18 mouse cellular contexts compared by ENCODE assay signal in genomic region chr14:55779656-55780055, GRCm38 (mm10). TPM values are rescaled to one million over a fixed set of nuclear protein-coding genes. Genes with fewer than 3 reads are reported as not detected.
DNase-seq lines count a peak whose midpoint lies in the region; ATAC-seq and TF ChIP-seq lines count a peak whose summit lies in the region.
"Had no signal": no experiment of that assay in that cellular context is flagged by ENCODE, and none has a peak within 500 bp of the region (broad histone marks: within the 10 kb centered on the region; RNA-seq: fewer than 3 reads in every experiment).

No protein-coding gene starts in this region.

- H3K4me1 ChIP-seq in lung, postnatal 0 days (ENCODE audit: insufficient read depth, low read depth, low read length) = no peaks in the 10 kb centered on the region

- peak; percentile 3 to 19 for DNase-seq in adrenal gland, adult (ENCODE audit: inconsistent age in 2 of 2, low spot score in 1 of 2)
- DNase-seq in adrenal gland, adult 2 months = no peak
- DNase-seq in heart, adult 11 months = peak; percentile 90
- DNase-seq in heart, postnatal 25 days (ENCODE audit: low spot score) = no peak
- peak; percentile 81 for DNase-seq in lung, postnatal 0 days (ENCODE audit: low spot score)
- DNase-seq in lung, postnatal 36 days = no peak
- peak; percentile 7 for DNase-seq in urinary bladder, postnatal 10 days (ENCODE audit: low spot score)
- no peak for DNase-seq in urinary bladder, adult 18-20 months (ENCODE audit: low spot score in 2 of 2)
- DNase-seq: cerebellum, adult 18-20 months had no signal

- no peak overlapping the region for H3K4me2 ChIP-seq in lung, postnatal 0 days (replicated peaks; ENCODE audit: low read depth, low read length)
- H3K4me2 ChIP-seq: embryonic facial prominence, embryonic 12.5 days; heart, embryonic 15.5 days; liver, embryonic 12.5 days; lung, embryonic 15.5 days had no signal

- no peak for TF ChIP-seq CTCF in lung, postnatal 0 days (IDR thresholded peaks at IDR 0.05)

- TF ChIP-seq EP300 in lung, postnatal 0 days (IDR thresholded peaks at IDR 0.05) = no peak

- intact Hi-C loops in heart, postnatal 25 days (cut with DNase I) = loop anchor here (2.0 to 5.0 kb wide), 2 partner anchors 83 to 138 kb away; no protein-coding TSS in a partner anchor

- H3K9me3 ChIP-seq in lung, postnatal 0 days (ENCODE audit: low read length) = no peaks in the 10 kb centered on the region
- H3K9me3 ChIP-seq: embryonic facial prominence, embryonic 12.5 days; heart, embryonic 15.5 days; liver, embryonic 12.5 days; lung, embryonic 15.5 days had no signal

- H3K36me3 ChIP-seq in lung, postnatal 0 days (ENCODE audit: insufficient read depth, low read length) = no peaks in the 10 kb centered on the region
- H3K36me3 ChIP-seq: embryonic facial prominence, embryonic 12.5 days; heart, embryonic 15.5 days; liver, embryonic 12.5 days; lung, embryonic 15.5 days had no signal

- WGBS in lung, postnatal 0 days = 36% methylated on average over 16 of the region's 16 CpGs

- no peak overlapping the region for H3K4me3 ChIP-seq in lung, postnatal 0 days (ENCODE audit: low read depth, low read length)
- H3K4me3 ChIP-seq: embryonic facial prominence, embryonic 12.5 days; heart, embryonic 15.5 days; liver, embryonic 12.5 days; lung, embryonic 15.5 days had no signal

- ATAC-seq in lung, postnatal 0 days = peak; percentile 49
- ATAC-seq: forebrain, embryonic 16.5 days; liver, embryonic 12.5 days had no signal

- no peak overlapping the region for H3K9ac ChIP-seq in lung, postnatal 0 days (replicated peaks; ENCODE audit: low read depth)
- H3K9ac ChIP-seq: embryonic facial prominence, embryonic 12.5 days; heart, embryonic 15.5 days; liver, embryonic 12.5 days; lung, embryonic 15.5 days had no signal

- H3K27ac ChIP-seq in lung, postnatal 0 days (ENCODE audit: low read length) = no peak overlapping the region
- H3K27ac ChIP-seq: embryonic facial prominence, embryonic 12.5 days; heart, embryonic 15.5 days; liver, embryonic 12.5 days; lung, embryonic 15.5 days had no signal

- 0 out of 2 replicates have a peak, but pooled peaks cover 7% of the 10 kb centered on the region for H3K27me3 ChIP-seq in lung, postnatal 0 days (replicated peaks; ENCODE audit: insufficient read depth, low read length)

RNA-seq across cellular contexts. Expression of gene Adcy4, which starts 4.2 kb away (rescaled TPM):
- 10 to 100 TPM in 1 of 2 experiments, 1 to 10 TPM in 1; 9.8 to 12.5 TPM for total RNA-seq in adrenal gland, adult 2 months (2021)
- polyA plus RNA-seq in adrenal gland, adult 2 months (2012; rRNA removed) = 17.1 and 21.0 TPM in 2 replicates
- total RNA-seq in heart, postnatal 25 days (2021) = 10 to 100 TPM; 18.2 to 23.8 TPM
- polyA plus RNA-seq in lung, postnatal 0 days (2015; fragmentation: Nextera tagmentation; extraction: Ambion mirVana) = 29.3 and 33.3 TPM in 2 replicates
- total RNA-seq: megakaryocyte-erythroid progenitor cell, adult 5-6 weeks had no signal

RNA-seq across cellular contexts. Expression of gene Ripk3, which starts 9.0 kb away (rescaled TPM):
- 1 to 10 TPM; 3.3 to 3.7 TPM for total RNA-seq in adrenal gland, adult 2 months (2021)
- polyA plus RNA-seq in adrenal gland, adult 2 months (2012; rRNA removed) = 6.2 and 6.4 TPM in 2 replicates
- 1 to 10 TPM; 2.3 to 3.4 TPM for total RNA-seq in heart, postnatal 25 days (2021)
- 16.2 and 24.2 TPM in 2 replicates for polyA plus RNA-seq in lung, postnatal 0 days (2015; fragmentation: Nextera tagmentation; extraction: Ambion mirVana)

RNA-seq across cellular contexts. Expression of gene Ltb4r1, which starts 13.9 kb away (rescaled TPM):
- total RNA-seq in adrenal gland, adult 2 months (2021) = under 1 TPM in 1 of 2 experiments, not detected in 1; 0.76 TPM
- 1.4 and 1.7 TPM in 2 replicates for polyA plus RNA-seq in adrenal gland, adult 2 months (2012; rRNA removed)
- under 1 TPM in 1 of 2 experiments, not detected in 1; 0.18 TPM for total RNA-seq in heart, postnatal 25 days (2021)
- 4.1 and 4.6 TPM in 2 replicates for polyA plus RNA-seq in lung, postnatal 0 days (2015; fragmentation: Nextera tagmentation; extraction: Ambion mirVana)
- polyA plus RNA-seq: hindbrain, embryonic 11.5 days; kidney, embryonic 14.5 days had no signal

RNA-seq across cellular contexts. Expression of gene Ltb4r2, which starts 18.4 kb away (rescaled TPM):
- under 1 TPM in 1 of 2 experiments, not detected in 1; 0.14 TPM for total RNA-seq in adrenal gland, adult 2 months (2021)
- polyA plus RNA-seq in adrenal gland, adult 2 months (2012; rRNA removed) = 0.39 TPM in 1 of 2 replicates, not detected in the other
- under 1 TPM; 0.06 to 0.13 TPM for total RNA-seq in heart, postnatal 25 days (2021)
- polyA plus RNA-seq in lung, postnatal 0 days (2015; fragmentation: Nextera tagmentation; extraction: Ambion mirVana) = 0.77 and 0.97 TPM in 2 replicates
- total RNA-seq: adrenal gland, adult 18-20 months had no signal

RNA-seq across cellular contexts. Expression of gene Cideb, which starts 21.4 kb away (rescaled TPM):
- total RNA-seq in adrenal gland, adult 2 months (2021) = 1 to 10 TPM; 1.2 to 1.7 TPM
- 0.70 and 0.74 TPM in 2 replicates for polyA plus RNA-seq in adrenal gland, adult 2 months (2012; rRNA removed)
- total RNA-seq in heart, postnatal 25 days (2021) = under 1 TPM; 0.56 to 0.83 TPM
- polyA plus RNA-seq in lung, postnatal 0 days (2015; fragmentation: Nextera tagmentation; extraction: Ambion mirVana) = 0.65 and 1.3 TPM in 2 replicates
- total RNA-seq: megakaryocyte-erythroid progenitor cell, adult 5-6 weeks had no signal
- polyA plus RNA-seq: forebrain, embryonic 16.5 days; hindbrain, embryonic 11.5 days had no signal

Comparison
In these comparisons a context has a peak if more than half of its experiments do, and no peak if none do; other contexts are left out.
1. DNase-seq: peak in adrenal gland, adult (2 of 2), heart, adult 11 months (single experiment), lung, postnatal 0 days (single experiment) and urinary bladder, postnatal 10 days (single experiment); none in adrenal gland, adult 2 months (single experiment), heart, postnatal 25 days (single experiment), lung, postnatal 36 days (single experiment) and urinary bladder, adult 18-20 months (0 of 2).